In the genomic region with DNA sequence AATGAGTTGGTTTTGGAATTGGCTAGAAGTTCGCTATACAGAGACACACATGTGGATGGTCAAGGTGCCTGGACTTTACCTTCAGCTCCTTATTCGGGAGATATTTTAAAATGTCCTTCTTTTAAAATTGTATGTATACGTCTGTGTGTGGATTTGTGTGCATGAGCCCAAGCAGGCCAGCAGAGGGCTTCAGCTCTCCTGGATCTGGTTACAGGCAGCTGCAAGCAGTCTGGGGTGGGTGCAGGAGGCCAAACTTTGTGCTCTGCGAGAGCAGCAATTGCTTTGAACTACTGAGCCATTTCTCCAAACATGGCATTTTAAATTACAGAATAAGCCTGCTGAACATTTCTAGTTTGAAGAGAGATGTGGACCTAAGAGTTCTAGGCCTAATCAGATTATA, we compare ENCODE assay signal across 10 mouse cellular contexts. TPM values are rescaled to one million over a fixed set of nuclear protein-coding genes. Genes with fewer than 3 reads are reported as not detected.
DNase-seq lines count a peak whose midpoint lies in the region; ATAC-seq and TF ChIP-seq lines count a peak whose summit lies in the region.
"Had no signal": no experiment of that assay in that cellular context is flagged by ENCODE, and none has a peak within 500 bp of the region (broad histone marks: within the 10 kb centered on the region; RNA-seq: fewer than 3 reads in every experiment).

No protein-coding gene starts in this region.

- dilution Hi-C loops in CH12.LX (cut with MboI; ENCODE audit: extremely low pct_ligation_motif_present, extremely low pct_unique_long_range_greater_than_20kb, low sequenced_read_pairs), result no loop called here

- no peak for TF ChIP-seq EP300 in CH12.LX (IDR thresholded peaks at IDR 0.05; ENCODE audit: low read length)

- H3K79me2 ChIP-seq in CH12.LX (replicated peaks; ENCODE audit: control insufficient read depth, extremely low read depth, insufficient read depth, poor library complexity, severe bottlenecking), result no peaks in the 10 kb centered on the region

- H3K4me2 ChIP-seq in kidney, embryonic 14.5 days (replicated peaks; ENCODE audit: low read depth, low read length), result no peak overlapping the region
- H3K4me2 ChIP-seq in CH12.LX (ENCODE audit: insufficient read depth, low read depth, poor library complexity, severe bottlenecking), result no peak overlapping the region
- no peak overlapping the region for H3K4me2 ChIP-seq in forebrain, embryonic 12.5 days
- H3K4me2 ChIP-seq: heart, embryonic 13.5 days had no signal

- in situ Hi-C loops in CH12.LX (cut with MboI; ENCODE audit: low pct_ligation_motif_present, low pct_unique_long_range_greater_than_20kb, low sequenced_read_pairs), result no loop called here

- WGBS in kidney, embryonic 14.5 days, result 74% methylated on average over 4 of the region's 4 CpGs
- WGBS in forebrain, embryonic 12.5 days, result 80% methylated on average over 4 of the region's 4 CpGs

- H3K36me3 ChIP-seq in kidney, embryonic 14.5 days (ENCODE audit: control insufficient read depth, insufficient read depth, low read length), result no peaks in the 10 kb centered on the region
- H3K36me3 ChIP-seq in CH12.LX (replicated peaks in 1 of 2; ENCODE audit: control insufficient read depth in 1 of 2, insufficient read depth in 1 of 2, low read length in 1 of 2), result no peaks in the 10 kb centered on the region
- H3K36me3 ChIP-seq in forebrain, embryonic 12.5 days (replicated peaks), result no peaks in the 10 kb centered on the region
- H3K36me3 ChIP-seq: heart, embryonic 13.5 days had no signal

- DNase-seq in kidney, postnatal 36 days, result peak; percentile 2 to 19
- DNase-seq in 416B (ENCODE audit: low read depth) (peak; percentile 29), CH12.LX (ENCODE audit: extremely low read depth) (peak; percentile 13)
- DNase-seq in forelimb bud, embryonic 11.5 days (ENCODE audit: low read depth, low spot score), result peak; percentile 23
- DNase-seq in frontal cortex, postnatal 36 days (ENCODE audit: low spot score in 2 of 2), result no peak
- DNase-seq: adrenal gland, adult 2 months had no signal

- peak in 1 of 2 experiments; percentile 59; a peak in 2 of 4 replicates for TF ChIP-seq CTCF in CH12.LX (conservative IDR thresholded peaks at IDR 0.05 in 1 of 2, IDR thresholded peaks at IDR 0.05 in 1 of 2; ENCODE audit: low read depth in 2 of 2, low read length in 2 of 2)

- H3K27me3 ChIP-seq in kidney, embryonic 14.5 days (ENCODE audit: control insufficient read depth, insufficient read depth, low read length), result no peaks in the 10 kb centered on the region
- no peaks in the 10 kb centered on the region for H3K27me3 ChIP-seq in CH12.LX (replicated peaks)
- H3K27me3 ChIP-seq in forebrain, embryonic 12.5 days, result no peaks in the 10 kb centered on the region
- H3K27me3 ChIP-seq: heart, embryonic 13.5 days had no signal

- H3K9me3 ChIP-seq in kidney, embryonic 14.5 days (ENCODE audit: control insufficient read depth, low read length), result no peaks in the 10 kb centered on the region
- H3K9me3 ChIP-seq in CH12.LX (replicated peaks; ENCODE audit: low read length), result no peaks in the 10 kb centered on the region
- H3K9me3 ChIP-seq in forebrain, embryonic 12.5 days, result no peaks in the 10 kb centered on the region
- H3K9me3 ChIP-seq: heart, embryonic 13.5 days had no signal

- H3K9ac ChIP-seq in kidney, embryonic 14.5 days (ENCODE audit: low read depth, low read length), result no peak overlapping the region
- H3K9ac ChIP-seq in CH12.LX (ENCODE audit: insufficient read depth, low read depth), result no peak overlapping the region
- H3K9ac ChIP-seq in forebrain, embryonic 12.5 days, result no peak overlapping the region
- H3K9ac ChIP-seq: heart, embryonic 13.5 days had no signal

- H3K4me3 ChIP-seq in kidney, embryonic 14.5 days (ENCODE audit: low read length), result no peak overlapping the region
- H3K4me3 ChIP-seq in CH12.LX (replicated peaks in 1 of 3; ENCODE audit: low read depth in 2 of 3, low read length in 2 of 3, poor library complexity in 1 of 3), result no peak overlapping the region
- H3K4me3 ChIP-seq in forebrain, embryonic 12.5 days (replicated peaks), result no peak overlapping the region
- H3K4me3 ChIP-seq: heart, embryonic 13.5 days had no signal

- peak; percentile 46 for TF ChIP-seq RAD21 in CH12.LX (IDR thresholded peaks at IDR 0.05; ENCODE audit: low read depth, low read length)

- H3K4me1 ChIP-seq in kidney, embryonic 14.5 days (ENCODE audit: control insufficient read depth, insufficient read depth, low read length), result no peaks in the 10 kb centered on the region
- no peaks in the 10 kb centered on the region for H3K4me1 ChIP-seq in CH12.LX (ENCODE audit: control insufficient read depth in 1 of 2, insufficient read depth in 2 of 2)
- no peaks in the 10 kb centered on the region for H3K4me1 ChIP-seq in forebrain, embryonic 12.5 days
- H3K4me1 ChIP-seq: heart, embryonic 13.5 days had no signal

- no peak overlapping the region for H3K27ac ChIP-seq in kidney, embryonic 14.5 days (ENCODE audit: low read depth, low read length)
- H3K27ac ChIP-seq in CH12.LX (ENCODE audit: insufficient read depth, low read depth), result no peak overlapping the region
- no peak overlapping the region for H3K27ac ChIP-seq in forebrain, embryonic 12.5 days
- H3K27ac ChIP-seq: heart, embryonic 13.5 days had no signal

- no peak for TF ChIP-seq POLR2A in CH12.LX (IDR thresholded peaks at IDR 0.05; ENCODE audit: low read depth, low read length)

- no peak for ATAC-seq in kidney, embryonic 14.5 days (ENCODE audit: low FRiP score, low TSS enrichment)
- ATAC-seq in forebrain, embryonic 12.5 days (ENCODE audit: low FRiP score), result no peak

TF ChIP-seq in CH12.LX, 34 proteins besides CTCF, POLR2A, EP300 and RAD21:
- TF ChIP-seq BHLHE40 (IDR thresholded peaks at IDR 0.05; ENCODE audit: low read depth, low read length), result no peak
- peak; percentile 65 for TF ChIP-seq SMC3 (IDR thresholded peaks at IDR 0.05; ENCODE audit: low read depth, low read length)

RNA-seq across cellular contexts. Expression of a gene that starts 28.1 kb away (rescaled TPM):
- 1.1 and 2.1 TPM in 2 replicates for polyA plus RNA-seq in kidney, embryonic 14.5 days (2014; fragmentation: Nextera tagmentation; extraction: Ambion mirVana)
- total RNA-seq in CH12.LX (2012; rRNA removed) (not detected in 2 replicates), CH12.LX (2014; rRNA removed) (not detected in 2 replicates)
- not detected in 2 replicates for polyA plus RNA-seq in CH12.LX (2012; ENCODE audit: insufficient read length, low read depth)
- 1.9 and 2.0 TPM in 2 replicates for polyA plus RNA-seq in forebrain, embryonic 12.5 days (2016; fragmentation: Nextera tagmentation; extraction: Ambion mirVana)
- total RNA-seq: adrenal gland, adult 2 months; neutrophil, adult 5-6 weeks had no signal
- polyA plus RNA-seq: adrenal gland, adult 2 months had no signal

RNA-seq across cellular contexts. Expression of a gene that starts 38.1 kb away (rescaled TPM):
- polyA plus RNA-seq in kidney, embryonic 14.5 days (2014; fragmentation: Nextera tagmentation; extraction: Ambion mirVana), result 1.3 and 2.2 TPM in 2 replicates
- 0.50 and 0.55 TPM in 2 replicates for total RNA-seq in CH12.LX (2012; rRNA removed)
- 0.12 TPM in 1 of 2 replicates, not detected in the other for total RNA-seq in CH12.LX (2014; rRNA removed)
- not detected in 2 replicates for polyA plus RNA-seq in CH12.LX (2012; ENCODE audit: insufficient read length, low read depth)
- polyA plus RNA-seq in forebrain, embryonic 12.5 days (2016; fragmentation: Nextera tagmentation; extraction: Ambion mirVana), result 0.17 and 0.74 TPM in 2 replicates
- total RNA-seq: neutrophil, adult 5-6 weeks had no signal

RNA-seq across cellular contexts. Expression of a gene that starts 55.0 kb away (rescaled TPM):
- polyA plus RNA-seq in kidney, embryonic 14.5 days (2014; fragmentation: Nextera tagmentation; extraction: Ambion mirVana), result 10.0 and 17.4 TPM in 2 replicates
- total RNA-seq in CH12.LX (2012; rRNA removed) (13.6 and 20.3 TPM in 2 replicates), CH12.LX (2014; rRNA removed) (22.0 and 22.4 TPM in 2 replicates)
- 19.2 and 21.7 TPM in 2 replicates for polyA plus RNA-seq in CH12.LX (2012; ENCODE audit: insufficient read length, low read depth)
- polyA plus RNA-seq in forebrain, embryonic 12.5 days (2016; fragmentation: Nextera tagmentation; extraction: Ambion mirVana), result 31.3 and 33.0 TPM in 2 replicates

RNA-seq across cellular contexts. Expression of a gene that starts 55.3 kb away (rescaled TPM):
- polyA plus RNA-seq in kidney, embryonic 14.5 days (2014; fragmentation: Nextera tagmentation; extraction: Ambion mirVana), result 31.4 and 31.6 TPM in 2 replicates
- total RNA-seq in CH12.LX (2012; rRNA removed), result 18.3 and 18.4 TPM in 2 replicates
- 13.9 and 14.5 TPM in 2 replicates for total RNA-seq in CH12.LX (2014; rRNA removed)
- 17.2 and 18.1 TPM in 2 replicates for polyA plus RNA-seq in CH12.LX (2012; ENCODE audit: insufficient read length, low read depth)
- 37.8 and 45.1 TPM in 2 replicates for polyA plus RNA-seq in forebrain, embryonic 12.5 days (2016; fragmentation: Nextera tagmentation; extraction: Ambion mirVana)

Comparison
In these comparisons a context has a peak if more than half of its experiments do, and no peak if none do; other contexts are left out.
1. DNase-seq: peak in kidney, postnatal 36 days (2 of 2), 416B (single experiment), CH12.LX (single experiment) and forelimb bud, embryonic 11.5 days (single experiment); none in frontal cortex, postnatal 36 days (0 of 2).